Mouse (Mus musculus) gastrocnemius, postnatal 36 days (tissue): Measurements from ENCODE around the gene Igf2bp3. TPM values are rescaled to one million over a fixed set of nuclear protein-coding genes. Genes with fewer than 3 reads are reported as not detected.

Experiments
- DNase-seq, 2 experiments: peaks; one replicate each; pipeline ENCODE4 v3.0.0; 2022
- intact Hi-C: fragments of 180-260 bp; cut with DNase I; formaldehyde crosslinking; loops from one replicate; pipeline ENCODE4 v1.15.1; 2025
- total RNA-seq, 2 experiments: library from RNA; stranded (reverse); gene quantifications; 2 replicates each; pipeline ENCODE4 v1.2.3; 2021

The Igf2bp3 gene
- total RNA-seq, 2 experiments from 2014 or later, result 0.08 to 0.20 TPM

DNA sequence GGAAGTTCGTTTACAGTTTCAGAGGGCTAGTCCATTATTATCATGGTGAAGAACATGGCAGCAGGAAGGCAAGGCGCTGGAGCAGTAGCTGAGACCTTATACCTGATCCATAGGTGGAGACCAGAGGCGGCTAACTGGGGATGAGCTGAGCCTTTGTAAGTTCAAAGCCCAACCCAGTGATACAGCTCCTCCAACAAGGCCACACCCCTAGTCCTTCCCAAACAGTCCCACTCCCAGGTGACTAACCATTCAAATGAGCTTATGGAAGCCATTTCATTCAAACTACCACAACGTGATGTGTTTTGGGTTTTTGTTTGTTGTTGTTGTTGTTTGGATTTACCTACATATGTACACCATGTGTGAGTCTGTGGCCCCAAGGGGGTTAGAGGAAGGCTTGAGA lies 20.2 kb downstream of the Igf2bp3 start:
- intact Hi-C loops, result no loop called here
- no peak for DNase-seq

DNA sequence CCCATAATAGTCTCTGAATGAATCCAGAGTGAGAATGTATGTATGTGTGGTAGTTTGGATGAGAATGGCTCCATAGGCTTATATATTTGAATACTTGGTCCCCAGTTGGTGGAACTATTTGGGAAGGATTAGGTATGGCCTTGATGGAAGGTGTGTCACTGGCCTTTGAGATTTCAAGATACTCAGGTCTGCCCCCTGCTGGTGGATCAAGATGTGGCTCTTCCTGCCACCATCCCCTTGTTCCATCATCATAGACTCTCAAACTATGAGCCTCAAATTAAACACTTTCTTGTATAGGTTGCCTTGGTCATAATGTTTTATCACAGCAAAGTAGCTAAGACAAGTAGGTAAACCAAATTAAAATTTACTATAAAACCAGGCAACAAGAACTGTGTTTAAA lies 25.4 kb downstream of the Igf2bp3 start:
- intact Hi-C loops, result no loop called here

DNA sequence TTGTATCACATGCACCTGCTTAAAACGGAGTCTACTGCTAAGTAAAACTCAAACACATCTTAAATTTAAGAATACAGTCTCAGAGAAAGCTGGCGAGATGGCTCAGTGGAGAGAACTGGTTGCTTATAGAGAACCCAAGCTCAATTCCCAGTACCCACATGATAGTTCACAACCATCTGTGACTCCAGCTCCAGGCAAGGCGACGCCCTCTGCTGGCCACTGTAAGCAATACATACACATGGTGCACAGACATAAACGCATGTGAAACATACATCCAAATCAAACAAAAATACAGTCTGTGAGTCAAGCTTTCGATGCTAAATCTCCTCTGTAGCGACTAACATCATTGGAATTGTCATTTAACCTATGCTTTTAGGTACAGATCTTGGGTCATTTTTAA lies 27.5 kb downstream of the Igf2bp3 start:
- intact Hi-C loops, result no loop called here

More for the DNA sequence above, 25.4 kb downstream of the Igf2bp3 start:
- DNase-seq, result peak in 1 of 2 experiments; percentile 18

DNA sequence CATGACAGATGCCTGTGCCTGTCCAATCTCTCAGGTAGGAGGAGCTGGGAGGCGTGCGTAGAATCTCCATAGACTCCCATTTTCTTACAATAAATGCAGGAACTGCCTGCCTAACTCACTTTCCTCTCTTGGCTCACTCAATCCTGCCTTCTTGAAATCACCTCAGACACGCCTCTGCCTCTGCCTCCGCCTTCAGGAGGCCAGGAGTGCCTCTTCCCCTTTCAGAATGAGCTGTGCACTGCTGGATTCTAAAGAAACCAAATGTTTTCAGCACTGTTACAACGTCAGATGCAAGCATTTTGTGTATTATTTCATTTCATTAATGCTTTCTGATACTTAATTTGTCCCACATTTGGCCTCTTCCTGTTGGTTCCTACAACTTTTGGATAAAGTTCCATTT lies 38.7 kb downstream of the Igf2bp3 start:
- no peak for DNase-seq
- intact Hi-C loops, result no loop called here

More for the DNA sequence above, 27.5 kb downstream of the Igf2bp3 start:
- DNase-seq, result no peak

DNA sequence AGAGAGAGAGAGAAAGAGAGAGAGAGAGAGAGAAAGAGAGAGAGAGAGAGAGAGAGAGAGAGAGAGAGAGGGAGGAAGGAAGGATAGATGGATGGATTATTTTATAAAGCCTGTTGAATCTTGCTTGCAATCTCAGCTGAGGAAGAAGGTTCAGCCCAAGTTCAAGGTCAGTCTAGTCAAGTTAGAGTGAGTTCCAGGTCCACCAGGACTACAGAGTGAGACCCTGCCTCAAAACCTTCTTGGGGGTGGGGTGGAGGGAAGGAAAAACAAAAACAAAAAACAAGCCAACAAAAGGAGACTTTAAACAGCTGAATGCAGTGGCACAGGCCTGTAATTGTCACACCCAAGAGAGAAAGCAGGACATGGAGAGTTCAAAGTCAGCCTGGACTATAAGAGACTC lies 40.1 kb downstream of the Igf2bp3 start:
- DNase-seq, result no peak
- intact Hi-C loops, result no loop called here

DNA sequence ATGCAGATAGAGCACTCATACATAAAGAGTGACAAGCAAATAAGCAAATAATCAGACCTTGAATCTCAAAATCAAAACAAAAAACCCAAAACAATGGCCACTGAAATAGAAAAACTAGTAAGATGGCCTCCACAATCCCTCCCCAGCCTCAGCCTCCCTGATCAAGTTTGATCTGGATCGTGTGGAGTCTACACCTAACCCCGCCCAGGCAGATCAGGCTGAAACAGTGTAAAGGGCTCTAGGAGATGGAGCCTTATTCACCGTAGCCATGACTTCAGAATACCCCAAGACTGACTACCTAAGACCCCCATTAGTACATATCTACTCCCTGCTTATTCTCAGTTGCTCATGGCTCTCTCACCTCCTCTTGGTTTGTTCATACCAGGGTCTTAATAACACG lies 41.1 kb downstream of the Igf2bp3 start:
- intact Hi-C loops, result no loop called here
- DNase-seq, result no peak

DNA sequence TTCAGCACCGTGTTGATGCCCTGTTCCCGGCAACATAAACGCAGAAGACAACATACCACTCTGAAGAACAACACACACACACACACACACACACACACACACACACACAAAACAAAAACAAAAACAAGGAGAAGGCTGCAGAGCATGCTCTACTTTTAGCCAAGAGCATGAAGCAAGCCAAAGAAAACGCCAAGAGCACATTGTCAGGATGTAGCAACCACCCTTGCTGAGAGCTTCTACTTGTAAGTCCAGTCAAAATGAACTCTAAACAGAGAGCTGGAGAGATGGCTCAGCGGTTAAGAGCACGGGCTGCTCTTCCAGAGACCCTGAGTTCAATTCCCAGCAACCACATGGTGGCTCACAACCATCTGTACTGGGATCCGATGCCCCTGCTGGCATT lies 41.5 kb downstream of the Igf2bp3 start:
- DNase-seq, result no peak
- intact Hi-C loops, result no loop called here

DNA sequence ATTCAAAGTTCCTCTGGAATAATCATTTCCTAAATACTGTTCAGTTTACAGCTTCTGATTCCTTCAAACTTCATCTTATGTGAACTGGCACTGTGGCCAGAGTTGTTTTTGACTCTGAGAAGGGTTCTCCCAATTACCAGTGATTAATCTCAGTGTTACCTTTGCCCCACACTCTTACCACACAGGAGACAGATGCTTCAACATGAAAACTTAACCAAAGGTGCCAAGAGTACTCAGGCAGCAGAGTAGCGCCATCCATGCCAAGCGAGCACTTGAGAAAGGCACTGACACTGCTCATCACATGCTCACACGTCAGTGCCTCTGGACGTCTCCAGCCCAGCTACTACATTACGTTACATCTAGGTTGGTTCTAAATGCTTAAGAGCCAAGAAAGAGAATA lies 43.5 kb downstream of the Igf2bp3 start:
- intact Hi-C loops, result no loop called here
- no peak for DNase-seq

DNA sequence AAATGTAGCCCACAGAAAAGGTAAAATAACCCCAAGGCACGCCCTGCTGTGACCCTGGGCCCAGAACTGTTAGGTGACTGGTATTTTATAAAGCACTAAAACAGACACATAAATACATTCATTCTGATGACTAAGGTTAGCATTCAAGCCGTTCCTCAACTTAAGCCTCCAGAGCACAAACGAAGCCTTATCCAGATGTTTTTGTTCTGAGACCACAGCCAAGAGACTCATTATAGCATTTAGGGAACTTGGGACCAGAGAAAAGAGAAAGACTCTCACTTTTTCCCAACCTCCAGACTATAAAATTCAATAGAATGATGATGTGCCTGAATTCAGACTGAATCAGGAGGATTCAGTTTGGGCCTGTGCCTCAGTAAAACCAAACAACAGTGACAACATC lies 46.1 kb downstream of the Igf2bp3 start:
- DNase-seq, result no peak
- intact Hi-C loops, result no loop called here

DNA sequence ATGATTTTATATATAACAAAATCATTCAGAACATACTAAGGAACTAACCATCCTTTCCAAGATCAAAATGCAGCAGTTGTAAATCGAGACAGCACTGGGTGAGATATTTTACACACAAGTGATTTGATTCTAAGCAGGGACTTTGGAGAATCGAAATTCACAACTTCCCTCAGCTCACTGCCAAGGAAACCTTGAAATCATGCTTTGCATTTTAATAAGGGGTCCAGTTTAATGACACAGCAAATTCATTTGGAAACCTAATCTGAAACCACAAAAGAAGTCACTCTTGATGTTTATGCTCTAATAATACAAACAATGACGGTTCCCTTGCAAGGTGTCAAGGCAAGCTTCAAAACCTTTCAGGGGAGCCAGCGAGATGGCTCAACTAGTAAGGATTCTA lies 47.4 kb downstream of the Igf2bp3 start:
- no peak for DNase-seq
- intact Hi-C loops, result no loop called here

DNA sequence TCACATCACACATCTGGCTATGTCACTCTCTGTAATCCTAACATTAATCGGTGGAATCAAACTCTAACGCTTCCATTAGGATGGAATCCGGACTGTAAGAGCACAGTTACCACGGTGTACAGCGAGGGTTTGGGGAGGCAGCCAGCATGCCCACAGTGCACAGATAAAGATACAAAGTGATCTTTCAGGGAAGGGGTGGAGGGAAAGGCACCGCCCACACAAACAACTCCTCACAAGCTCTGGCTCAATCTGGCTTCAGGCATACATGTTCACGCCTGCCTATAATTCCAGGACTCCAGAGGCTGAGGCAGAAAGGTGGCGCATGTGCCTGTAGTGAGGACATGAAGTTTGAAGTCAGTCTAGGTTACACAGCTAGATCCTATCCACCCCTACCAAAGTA lies 48.4 kb downstream of the Igf2bp3 start:
- no peak for DNase-seq
- intact Hi-C loops, result no loop called here

DNA sequence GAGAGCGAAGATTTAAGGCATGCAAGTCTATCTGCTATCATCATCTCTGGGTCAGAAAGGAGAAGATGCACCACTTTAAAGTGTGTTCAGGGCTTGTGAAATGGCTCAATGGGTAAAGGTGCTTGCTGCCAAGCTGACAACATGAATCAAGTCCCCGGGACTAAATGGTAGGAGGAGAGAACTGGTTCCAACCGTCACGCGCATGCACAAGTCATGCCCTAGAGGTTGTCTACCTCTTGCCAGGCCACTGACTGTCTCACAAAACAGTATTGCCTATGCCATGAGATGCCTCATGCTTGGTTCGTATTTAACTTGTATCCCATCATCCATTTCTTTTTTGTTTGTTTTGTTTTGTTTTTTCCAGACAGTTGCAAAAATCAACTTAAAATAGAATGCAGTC lies 48.9 kb downstream of the Igf2bp3 start:
- DNase-seq, result no peak
- intact Hi-C loops, result no loop called here

DNA sequence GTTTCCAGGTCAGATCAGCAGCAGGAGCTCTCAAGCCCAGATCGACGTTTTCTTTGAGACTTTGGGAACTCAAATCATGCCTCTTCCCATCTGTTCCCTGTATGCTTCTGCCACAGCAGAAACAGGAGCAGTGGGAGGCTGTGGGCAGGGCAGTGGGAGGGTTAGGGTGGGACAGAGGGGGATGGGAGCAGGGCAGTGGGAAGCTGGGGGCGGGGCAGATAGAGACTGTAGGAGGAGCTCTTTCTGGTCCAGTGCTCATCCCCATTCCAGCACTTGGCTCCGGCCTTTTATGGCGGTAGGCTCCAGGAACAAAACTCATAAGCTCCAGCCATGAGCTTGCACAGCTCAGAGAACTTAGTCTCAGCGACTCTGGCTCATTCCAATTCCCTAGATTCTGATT lies 49.7 kb downstream of the Igf2bp3 start:
- intact Hi-C loops, result no loop called here
- no peak for DNase-seq

DNA sequence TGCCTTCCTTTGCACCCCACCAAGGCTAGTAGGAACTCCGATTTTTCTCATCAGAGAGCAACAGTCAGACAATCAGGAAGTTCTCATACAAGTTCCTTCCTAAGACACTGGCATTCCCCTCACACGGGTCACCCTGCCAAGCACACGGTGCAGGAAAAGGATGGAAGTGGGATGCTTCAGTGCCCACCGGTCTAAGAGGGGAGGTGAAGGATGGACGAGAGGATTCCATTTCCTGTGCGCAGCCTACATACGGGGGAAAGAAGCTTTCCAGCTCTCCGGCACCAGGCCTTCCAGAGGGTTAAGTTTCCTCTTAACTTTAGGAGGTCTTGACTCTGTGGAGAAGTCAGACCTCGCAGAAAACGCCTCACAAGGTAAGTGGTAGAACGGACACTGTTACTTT lies 50.1 kb downstream of the Igf2bp3 start:
- no peak for DNase-seq
- intact Hi-C loops, result no loop called here

DNA sequence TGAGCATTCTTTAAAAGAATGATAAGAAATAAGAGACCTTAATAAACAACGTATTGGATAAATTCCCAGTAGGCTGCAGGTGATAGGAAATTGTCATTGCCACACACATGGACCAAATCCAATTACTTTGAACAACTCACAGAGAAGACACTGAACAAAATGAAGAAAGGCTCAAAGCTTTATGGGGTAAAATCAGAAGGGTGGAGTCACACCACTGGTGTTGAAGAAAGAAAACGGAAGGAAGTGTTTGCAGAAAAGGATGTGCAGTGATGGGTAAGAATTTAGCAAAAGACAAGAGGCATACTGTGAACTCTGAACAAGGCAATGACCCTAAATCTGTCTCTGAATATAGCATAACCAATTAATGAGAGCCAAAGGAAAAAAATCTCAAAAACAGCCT lies 54.8 kb downstream of the Igf2bp3 start:
- intact Hi-C loops, result no loop called here

DNA sequence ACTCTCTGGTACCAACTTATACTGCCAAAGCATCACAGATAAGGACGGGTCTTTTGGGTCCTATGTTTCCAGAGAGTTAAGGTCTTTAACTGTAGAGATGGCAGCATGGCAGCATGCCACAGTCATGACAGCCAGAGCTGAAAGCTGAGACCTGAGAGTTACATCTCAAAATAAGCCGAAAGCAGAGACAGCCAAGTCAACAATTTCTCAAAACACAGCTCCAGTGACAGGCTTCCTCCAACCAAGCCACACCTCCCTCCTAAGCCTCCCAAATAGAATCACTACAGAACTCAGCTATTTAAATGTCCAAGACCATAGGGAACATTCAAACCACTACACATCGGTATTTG lies 58.0 kb downstream of the Igf2bp3 start:
- peak; percentile 17 to 29 for DNase-seq
- intact Hi-C loops, result no loop called here

More for the DNA sequence above, 54.8 kb downstream of the Igf2bp3 start:
- no peak for DNase-seq

DNA sequence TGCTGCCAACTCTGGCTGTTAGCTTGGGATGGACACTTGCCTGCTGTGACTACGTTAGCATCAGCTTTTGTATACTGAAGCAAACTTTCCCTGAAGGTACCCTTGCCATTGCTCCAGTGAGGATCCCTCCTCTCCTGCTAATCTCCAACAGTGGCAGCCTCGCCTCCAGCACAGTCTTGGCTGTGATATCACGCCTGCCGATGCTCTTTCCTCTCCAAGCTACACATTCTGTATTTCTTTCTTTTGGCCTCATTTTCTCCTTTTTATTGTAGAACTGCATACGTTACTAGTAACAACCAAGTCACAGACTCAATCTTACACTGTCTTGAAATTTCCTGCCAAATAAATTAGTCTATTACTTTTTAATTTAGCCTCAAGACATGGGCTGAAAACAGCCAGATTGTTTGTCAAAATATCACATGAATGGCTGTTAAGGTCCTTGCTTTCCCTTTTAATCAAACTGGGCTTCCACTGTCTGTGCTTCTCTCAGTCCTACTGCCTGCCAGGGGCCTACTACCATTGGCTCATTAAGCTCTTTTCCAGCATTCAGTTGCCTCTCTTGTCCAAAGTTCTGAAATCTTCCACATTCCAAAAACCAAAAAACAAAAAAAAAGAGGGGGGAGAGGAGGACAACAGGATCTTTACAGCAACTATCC lies 58.5 kb downstream of the Igf2bp3 start:
- intact Hi-C loops, result no loop called here
- no peak for DNase-seq

DNA sequence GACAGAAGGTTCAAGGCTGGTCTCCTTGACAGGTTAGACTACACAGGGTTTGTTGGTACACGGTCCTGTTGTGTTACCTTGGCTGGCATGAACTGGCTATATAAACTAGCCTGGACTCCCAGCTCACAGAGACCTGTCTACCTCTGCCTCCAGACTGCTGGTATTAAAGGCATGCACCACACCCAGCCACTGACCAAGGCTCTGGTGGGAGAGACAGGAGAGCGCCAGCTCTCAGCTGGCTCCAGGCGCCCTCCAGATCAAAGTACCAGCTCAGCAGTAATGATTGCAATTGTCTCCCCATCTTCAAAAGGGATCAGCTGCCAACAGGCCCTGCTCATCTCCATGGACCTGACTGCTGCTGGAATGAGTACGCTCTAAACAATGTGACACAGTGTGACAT lies 63.3 kb downstream of the Igf2bp3 start:
- intact Hi-C loops, result no loop called here

DNA sequence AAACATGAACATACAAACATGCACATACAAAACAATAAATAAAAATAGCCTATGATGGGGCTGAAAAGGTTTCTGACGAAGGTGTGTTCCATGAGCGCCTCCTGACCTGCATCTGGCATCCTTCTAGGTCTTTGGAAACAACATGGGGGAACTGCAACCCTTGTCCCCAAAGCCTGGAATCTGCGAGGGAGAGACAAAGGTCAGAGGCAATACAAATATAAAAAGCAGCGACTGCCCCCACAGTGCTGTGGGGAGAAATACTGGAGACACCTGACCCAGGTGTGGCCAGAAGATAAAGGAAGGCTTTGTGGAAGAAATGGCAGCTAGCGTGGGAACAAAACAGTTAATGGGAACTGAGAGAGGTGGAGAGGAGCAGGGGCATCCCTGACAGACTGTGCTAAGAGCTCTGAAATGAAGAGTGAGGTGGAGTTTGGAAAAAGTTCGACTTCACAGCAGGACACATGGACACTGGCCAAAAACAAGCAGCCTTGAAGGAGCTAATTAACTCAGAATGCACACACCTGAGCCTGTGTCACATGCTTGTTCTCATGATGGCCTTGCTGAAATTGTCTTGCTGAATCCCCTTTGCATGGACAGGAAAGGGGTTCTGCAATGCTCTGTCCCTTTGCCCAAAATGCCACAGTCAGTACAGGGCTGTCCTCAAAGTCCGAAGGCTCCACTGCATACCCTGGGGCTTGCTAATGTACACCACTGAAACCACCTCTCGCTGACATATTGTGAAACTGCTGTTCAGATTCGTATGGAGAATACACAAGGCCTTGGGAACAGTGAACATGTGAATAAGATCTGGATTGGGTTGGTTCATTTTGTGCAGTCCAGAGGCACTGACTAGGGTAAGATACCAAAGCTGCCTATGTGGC lies 64.2 kb downstream of the Igf2bp3 start:
- intact Hi-C loops, result no loop called here
- no peak for DNase-seq

More for the DNA sequence above, 63.3 kb downstream of the Igf2bp3 start:
- no peak for DNase-seq

DNA sequence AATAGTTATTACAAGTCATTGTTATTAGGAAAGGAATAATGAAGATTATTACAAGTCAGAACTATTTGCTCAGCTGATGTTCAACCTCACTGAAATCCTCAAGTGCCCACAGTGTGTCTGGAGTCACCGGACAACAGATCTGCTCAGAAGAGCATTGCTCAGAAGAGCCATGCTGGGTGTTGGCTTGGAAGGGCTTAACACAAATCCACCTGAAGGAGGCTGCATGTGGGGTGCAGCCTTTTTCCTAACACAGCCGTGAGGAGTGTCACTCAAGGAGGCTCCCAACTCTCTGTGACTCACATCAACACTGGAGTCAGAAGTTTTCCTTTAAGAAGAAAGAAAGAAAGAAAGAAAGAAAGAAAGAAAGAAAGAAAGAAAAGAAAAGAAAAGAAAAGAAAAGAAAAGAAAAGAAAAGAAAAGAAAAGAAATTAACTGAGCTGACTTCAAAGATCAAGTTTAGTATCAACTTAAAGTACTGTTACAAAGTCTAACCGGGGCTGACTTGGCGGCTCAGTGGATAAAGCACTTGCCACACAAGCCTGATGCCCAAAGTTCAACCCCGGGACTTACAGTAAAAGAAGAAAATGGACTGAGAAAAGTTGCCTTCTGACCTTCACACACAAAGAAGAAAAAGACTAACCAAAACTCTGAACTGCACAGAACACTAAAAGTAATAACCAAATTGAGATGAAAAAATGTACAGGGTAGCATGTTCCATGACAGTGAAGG lies 65.4 kb downstream of the Igf2bp3 start:
- intact Hi-C loops, result no loop called here

DNA sequence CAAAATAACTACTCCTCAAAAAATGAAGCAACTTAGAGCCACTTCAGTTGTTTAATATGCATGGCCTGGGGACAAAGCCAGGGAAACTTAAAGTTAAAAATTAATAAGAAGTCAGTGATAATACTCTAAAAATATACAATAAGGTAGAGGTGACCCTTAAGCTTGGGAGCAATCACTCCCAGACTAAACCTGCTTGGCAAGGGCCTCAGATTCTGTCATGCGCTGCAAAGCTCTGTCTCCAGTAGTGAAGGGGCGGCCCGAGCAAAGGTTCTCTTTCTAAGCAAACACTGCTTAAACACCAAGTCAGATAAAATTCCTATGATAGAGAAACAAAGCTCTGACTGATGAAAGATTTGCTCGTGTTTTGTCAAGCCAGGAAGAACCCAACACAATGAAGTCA lies 66.0 kb downstream of the Igf2bp3 start:
- DNase-seq, result no peak
- intact Hi-C loops, result no loop called here

More for the DNA sequence above, 65.4 kb downstream of the Igf2bp3 start:
- DNase-seq, result no peak
